Mouse (Mus musculus): ENCODE measurements around the gene Slc5a2.

Slc5a2 gene

DNA sequence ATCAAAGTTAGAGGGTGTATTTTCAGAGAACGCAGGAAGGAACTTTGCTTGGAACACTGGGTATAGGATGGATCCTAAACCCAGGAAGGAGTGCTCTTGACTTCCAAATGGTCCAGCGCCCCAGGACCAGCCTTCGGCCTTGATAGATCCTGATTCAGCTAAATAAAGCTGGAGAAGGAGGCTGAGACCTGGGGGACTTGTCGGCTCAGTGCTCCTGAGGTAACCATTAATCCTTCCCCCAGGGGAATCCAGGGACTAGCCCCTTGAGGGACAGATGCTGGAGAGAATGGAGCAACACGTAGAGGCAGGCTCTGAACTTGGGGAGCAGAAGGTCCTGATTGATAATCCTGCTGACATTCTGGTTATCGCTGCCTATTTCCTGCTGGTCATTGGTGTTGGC, at the start of gene Slc5a2:
Gene Slc5a2 (plus strand): TSS at position 247 of the 400 bp plus-strand sequence.
- in situ Hi-C loops (cut with MboI, MseI) = no loop called here

DNA sequence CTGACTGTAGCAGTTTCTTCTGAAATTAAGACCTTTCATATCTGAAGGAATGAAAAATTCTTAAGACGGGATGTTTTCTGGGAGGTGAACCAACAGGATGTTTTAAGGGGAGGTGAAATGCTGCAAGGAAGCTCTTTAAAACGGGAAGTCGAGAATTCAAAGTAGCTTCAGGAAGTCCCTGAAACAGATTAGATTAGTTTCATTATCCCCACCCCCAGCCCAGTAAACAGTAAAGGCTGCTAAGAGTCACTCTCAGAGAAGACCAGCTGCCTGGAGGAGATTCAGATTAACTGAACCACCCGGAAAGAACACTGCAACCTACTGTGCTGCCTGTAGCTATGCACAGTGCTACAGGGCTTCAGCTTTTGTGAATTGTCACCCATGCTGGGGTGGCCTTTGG, 45.5 kb upstream of the Slc5a2 start:
- in situ Hi-C loops (cut with MboI, MseI) = no loop called here

DNA sequence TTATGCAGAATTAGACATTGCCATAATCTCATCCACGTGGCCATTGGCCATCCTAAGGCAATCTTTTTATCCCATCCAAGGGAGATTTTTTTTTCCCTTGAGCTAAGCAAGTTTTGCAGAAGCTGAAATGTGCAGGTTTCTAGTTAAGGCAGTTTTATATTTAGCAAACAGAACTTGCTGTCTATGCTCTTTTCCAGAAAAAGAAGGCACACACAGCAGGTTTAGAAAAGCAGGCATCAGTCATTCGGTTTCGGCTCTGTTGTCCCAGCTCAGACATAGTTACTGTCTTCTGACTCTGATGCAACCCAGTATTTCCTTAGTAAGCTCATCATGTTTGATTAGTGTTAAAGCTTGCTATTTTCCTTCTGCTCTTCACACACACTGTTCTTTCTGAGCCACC, 44.5 kb upstream of the Slc5a2 start:
- in situ Hi-C loops (cut with MboI, MseI) = no loop called here

DNA sequence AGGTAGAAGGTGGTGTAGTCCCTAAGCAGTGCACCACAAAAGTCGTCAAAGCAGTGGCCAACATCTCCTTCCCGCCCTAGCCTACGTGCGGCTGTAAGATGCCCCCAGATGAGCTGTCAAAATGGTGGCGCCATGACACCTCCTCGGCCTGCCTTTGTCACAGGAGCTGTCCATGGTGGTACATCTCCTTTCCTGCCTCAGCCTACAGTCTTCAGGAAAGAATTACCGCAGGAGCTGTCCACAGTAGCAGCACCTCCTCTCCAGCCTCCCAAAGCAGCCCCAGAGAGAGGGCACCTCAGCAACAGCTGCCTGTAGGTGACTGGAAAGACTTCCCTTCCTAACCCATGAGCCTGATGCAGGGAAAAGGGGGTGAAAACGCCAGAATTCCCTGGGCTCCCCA, 33.7 kb upstream of the Slc5a2 start:
- in situ Hi-C loops (cut with MboI, MseI) = loop anchor here (25.0 kb wide), 1 partner anchor 1019 kb away; the partner anchor contains the start of genes Mylpf and Tbc1d10b

DNA sequence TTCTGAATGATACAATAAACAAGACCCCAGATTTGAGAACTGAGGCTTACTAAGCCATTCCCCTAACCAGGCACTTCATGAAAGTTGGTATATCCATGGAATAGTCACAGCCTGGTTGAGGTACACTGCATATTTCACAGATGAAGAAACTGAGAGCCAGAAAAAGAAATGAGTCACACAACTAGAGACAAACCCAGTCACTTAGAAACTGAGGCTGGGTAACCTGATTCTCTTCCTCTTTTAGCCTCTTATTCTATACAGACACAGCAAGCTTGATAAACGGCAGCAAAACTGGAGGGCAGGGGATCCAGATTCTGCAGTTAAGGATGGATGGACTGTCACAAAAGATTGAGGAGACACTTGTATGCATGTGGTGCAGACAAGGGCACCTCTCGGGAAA, 30.7 kb upstream of the Slc5a2 start:
- in situ Hi-C loops (cut with MboI, MseI) = loop anchor here (25.0 kb wide), 1 partner anchor 1022 kb away; the partner anchor contains the start of genes Mylpf and Tbc1d10b

DNA sequence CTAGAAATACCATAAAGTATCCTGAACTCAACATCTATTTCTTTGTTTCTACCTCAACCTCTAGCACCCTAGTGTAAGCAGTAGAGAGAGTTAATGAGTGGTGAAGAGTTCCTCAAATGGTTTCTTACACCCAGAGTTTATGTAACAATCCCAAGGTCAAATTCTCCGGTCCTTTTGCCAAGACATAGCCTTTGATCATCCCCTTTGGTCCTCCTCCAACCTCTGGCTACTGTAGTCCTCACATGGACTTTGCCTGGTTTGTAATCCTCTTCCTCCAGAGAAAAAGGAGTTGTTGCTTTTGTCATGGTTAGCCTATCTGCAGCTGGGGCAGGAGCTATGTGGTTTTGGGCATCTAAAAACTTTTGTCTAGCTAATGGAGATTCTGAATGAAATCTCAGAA, 30.0 kb upstream of the Slc5a2 start:
- in situ Hi-C loops (cut with MboI, MseI) = loop anchor here (25.0 kb wide), 1 partner anchor 1023 kb away; the partner anchor contains the start of genes Mylpf and Tbc1d10b

DNA sequence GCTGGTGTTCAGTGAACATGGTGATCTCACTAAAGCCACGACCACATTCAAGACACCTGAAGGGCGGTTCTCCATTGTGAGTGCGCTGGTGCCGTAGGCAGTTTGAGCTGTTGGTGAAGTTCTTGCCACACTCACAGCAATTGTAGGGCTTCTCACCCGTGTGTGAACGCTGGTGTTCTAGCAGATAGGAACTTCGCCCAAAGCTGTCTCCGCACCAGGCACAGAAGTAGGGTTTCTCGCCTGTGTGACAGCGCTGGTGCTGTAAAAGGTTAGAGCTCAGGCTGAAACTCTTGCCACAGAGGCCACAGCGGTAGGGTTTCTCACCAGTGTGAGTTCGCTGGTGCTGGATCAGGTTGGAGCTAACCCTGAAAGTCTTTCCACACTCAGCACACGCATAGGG, 29.0 kb upstream of the Slc5a2 start:
- in situ Hi-C loops (cut with MboI, MseI) = loop anchor here (25.0 kb wide), 1 partner anchor 1024 kb away; the partner anchor contains the start of genes Mylpf and Tbc1d10b

DNA sequence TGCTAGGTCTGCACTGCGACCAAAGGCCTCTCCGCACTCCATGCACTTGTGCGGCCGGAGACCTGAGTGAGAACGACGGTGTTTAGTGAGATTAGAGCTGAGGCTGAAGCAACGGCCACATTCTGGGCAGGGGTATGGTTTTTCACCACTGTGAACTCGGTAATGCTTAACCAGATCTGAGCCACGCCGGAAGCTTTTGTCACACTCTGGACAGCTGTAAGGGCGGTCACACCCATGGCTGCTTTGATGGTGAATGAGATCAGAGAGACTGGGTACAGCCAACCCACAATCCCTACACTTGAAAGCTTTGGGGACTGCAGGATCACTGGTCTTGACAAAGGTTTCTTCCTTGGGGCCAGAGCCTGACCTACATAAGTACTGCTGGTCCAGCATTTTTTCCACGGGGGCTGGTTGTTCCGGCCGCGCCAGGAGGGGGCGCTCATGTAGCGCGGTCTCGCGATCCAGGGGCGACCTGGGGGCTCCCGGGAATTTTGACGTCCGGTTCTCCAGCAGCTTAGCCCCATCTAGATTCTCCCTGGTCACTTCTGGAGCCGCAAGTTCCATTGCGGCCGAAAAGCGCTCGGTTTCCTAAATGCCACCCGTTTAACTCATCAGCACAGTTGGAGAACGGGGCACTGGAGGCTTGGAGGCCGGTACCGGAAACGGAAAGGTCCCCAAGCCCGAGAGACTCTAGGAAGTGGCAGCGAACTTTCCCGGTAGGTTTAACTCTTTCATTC, 28.4 kb upstream of the Slc5a2 start, which contains the start of gene Armc5:
Gene Armc5 (plus strand): TSS at position 487 of the 737 bp plus-strand sequence.
- in situ Hi-C loops (cut with MboI, MseI) = loop anchor here (25.0 kb wide), 1 partner anchor 1025 kb away; the partner anchor contains the start of genes Mylpf and Tbc1d10b

DNA sequence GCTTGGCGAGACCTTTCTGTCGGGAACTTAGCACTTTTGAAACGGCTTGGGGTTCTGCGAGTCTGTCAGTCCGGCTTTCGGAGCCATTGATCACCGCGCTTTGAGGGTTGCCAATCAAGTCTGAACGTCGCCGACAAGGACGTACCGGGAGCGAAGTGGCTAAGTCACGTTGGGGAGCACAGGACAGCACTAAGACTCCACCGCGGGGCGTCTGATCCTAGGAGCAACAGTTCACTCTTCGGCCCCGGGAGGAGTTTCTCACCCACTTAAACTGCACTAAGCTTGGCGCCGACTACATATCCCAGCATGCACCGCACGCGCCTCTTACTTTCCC, 27.9 kb upstream of the Slc5a2 start:
- in situ Hi-C loops (cut with MboI, MseI) = loop anchor here (25.0 kb wide), 1 partner anchor 1025 kb away; the partner anchor contains the start of genes Mylpf and Tbc1d10b

DNA sequence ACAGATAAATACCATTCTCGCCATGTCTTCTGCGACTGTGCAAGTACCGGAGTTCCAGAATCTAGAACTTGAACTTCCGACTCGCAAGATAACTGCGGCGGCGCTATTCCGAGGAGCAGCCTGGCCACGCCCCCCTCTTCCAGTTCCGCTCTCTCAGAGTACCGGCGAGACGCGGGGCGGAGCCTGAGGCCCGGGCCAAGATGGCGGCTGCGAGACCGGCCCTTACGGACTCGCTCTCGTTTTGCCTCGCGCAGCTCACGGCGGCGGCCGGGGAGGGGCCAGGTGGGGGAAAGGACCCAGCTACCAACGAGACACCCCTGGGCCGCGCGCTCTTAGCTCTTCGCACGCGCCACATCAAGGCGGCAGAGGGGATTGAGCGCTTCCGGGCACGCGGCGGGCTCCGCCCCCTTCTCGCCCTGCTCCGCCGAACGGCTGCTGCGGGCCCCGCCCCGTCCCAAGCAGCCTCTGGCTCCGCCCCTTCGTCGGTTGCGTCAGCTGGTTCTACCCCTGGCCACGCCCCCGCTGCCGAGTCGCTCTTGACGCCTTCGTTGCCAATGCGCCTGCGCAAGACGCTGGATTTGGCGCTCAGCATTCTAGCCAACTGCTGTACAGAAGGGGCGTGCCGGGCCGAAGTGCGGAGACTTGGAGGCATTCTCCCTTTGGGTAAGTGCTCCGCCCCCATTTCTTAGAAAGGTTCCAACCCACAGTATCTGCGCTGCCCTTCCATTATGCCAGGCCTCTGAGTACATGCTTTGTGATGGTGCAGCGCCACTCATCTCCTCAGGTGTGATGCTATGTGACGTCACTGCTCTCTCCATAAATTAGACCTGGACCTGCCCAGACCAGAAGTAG, 27.3 kb upstream of the Slc5a2 start, which contains the start of gene 9130023H24Rik:
Gene 9130023H24Rik (minus strand): TSS at position 105 of the 852 bp plus-strand sequence.
- in situ Hi-C loops (cut with MboI, MseI) = loop anchor here (25.0 kb wide), 1 partner anchor 1026 kb away; the partner anchor contains the start of genes Mylpf and Tbc1d10b

DNA sequence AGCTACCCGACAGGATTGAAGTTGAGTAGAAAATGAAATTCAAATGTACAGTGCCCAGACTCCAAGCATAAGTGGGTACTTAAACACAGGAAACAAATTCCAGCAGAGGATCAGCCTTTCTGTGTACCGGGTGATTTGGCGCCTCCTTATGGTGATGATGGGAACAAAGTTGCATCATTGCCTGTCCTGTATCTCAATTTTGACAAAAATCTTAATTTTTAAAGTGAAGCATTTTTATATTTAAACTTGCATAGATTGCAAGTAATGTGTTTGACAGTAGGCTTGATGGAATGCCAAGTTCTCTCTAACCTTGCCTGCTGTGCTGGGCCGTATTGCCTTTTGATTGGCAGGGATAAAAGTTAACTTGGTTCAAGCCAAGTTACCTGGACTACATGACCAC, 26.5 kb upstream of the Slc5a2 start:
- in situ Hi-C loops (cut with MboI, MseI) = loop anchor here (25.0 kb wide), 1 partner anchor 1027 kb away; the partner anchor contains the start of genes Mylpf and Tbc1d10b

DNA sequence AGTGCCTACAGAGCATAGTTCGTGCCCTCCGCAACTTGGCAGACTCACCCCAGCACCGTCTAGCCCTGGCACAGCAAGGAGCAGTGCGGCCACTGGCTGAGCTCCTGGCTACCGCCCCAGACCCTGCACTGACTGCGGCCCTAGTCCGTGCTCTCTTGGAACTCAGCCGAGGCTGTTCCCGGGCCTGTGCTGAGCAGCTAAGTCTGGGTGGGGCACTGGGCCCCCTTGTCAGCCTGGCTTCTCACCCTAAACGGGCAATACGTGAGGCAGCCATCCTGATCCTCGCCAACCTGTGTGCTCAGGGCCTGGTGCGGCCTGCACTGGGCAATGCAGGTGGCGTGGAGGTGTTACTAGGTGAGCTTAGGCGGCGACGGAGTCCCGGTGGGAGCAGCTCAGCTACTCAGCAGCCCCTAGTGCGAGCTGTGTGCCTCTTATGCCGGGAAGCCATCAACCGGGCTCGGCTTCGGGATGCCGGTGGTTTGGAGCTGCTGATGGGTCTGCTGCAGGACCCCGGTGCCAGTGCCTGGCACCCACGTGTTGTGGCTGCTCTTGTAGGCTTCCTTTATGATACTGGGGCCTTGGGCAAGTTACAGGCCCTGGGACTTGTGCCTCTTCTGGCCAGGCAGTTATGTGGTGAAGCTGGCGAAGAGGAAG, 25.2 kb upstream of the Slc5a2 start:
- in situ Hi-C loops (cut with MboI, MseI) = loop anchor here (5.0 to 25.0 kb wide), 2 partner anchors 107 to 1028 kb away; partner anchors contain the start of genes Mylpf and Tbc1d10b

DNA sequence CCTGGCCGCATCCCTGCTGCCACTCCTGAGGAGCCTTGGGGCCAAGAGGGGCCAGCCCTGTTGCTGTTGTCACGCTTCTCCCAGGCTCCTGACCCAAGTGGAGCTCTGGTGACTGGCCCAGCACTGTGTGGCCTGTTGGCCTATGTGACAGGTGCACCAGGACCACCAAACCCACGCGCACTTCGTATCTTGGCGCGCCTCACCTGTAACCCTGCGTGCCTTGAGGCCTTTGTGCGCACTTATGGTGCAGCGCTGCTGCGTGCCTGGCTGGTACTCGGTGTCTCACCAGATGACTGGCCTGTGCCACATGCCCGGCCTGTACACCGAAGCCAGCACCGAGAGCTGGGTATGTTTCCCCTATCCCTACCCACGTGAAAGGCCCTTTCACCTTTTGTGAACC, 23.1 kb upstream of the Slc5a2 start:
- in situ Hi-C loops (cut with MboI, MseI) = loop anchor here (5.0 to 25.0 kb wide), 2 partner anchors 105 to 1030 kb away; partner anchors contain the start of genes Mylpf and Tbc1d10b

DNA sequence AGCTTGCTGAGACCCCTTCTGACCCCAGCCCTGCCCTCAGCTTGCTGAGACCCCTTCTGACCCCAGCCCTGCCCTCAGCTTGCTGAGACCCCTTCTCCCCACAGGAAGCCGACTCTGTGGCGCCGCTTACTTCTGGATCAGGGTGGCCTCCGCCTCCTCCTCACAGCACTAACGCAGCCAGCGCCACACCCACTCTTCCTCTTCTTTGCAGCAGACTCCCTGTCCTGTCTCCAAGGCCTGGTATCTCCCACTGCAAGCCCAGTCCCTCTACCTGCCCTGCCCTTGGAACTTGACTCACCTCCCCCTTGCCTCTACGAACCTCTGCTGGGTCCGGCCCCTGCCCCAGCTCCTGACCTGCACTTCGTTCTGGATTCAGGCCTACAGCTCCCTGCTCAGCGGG, 21.5 kb upstream of the Slc5a2 start:
- in situ Hi-C loops (cut with MboI, MseI) = loop anchor here (5.0 to 25.0 kb wide), 2 partner anchors 103 to 1032 kb away; partner anchors contain the start of genes Mylpf and Tbc1d10b

DNA sequence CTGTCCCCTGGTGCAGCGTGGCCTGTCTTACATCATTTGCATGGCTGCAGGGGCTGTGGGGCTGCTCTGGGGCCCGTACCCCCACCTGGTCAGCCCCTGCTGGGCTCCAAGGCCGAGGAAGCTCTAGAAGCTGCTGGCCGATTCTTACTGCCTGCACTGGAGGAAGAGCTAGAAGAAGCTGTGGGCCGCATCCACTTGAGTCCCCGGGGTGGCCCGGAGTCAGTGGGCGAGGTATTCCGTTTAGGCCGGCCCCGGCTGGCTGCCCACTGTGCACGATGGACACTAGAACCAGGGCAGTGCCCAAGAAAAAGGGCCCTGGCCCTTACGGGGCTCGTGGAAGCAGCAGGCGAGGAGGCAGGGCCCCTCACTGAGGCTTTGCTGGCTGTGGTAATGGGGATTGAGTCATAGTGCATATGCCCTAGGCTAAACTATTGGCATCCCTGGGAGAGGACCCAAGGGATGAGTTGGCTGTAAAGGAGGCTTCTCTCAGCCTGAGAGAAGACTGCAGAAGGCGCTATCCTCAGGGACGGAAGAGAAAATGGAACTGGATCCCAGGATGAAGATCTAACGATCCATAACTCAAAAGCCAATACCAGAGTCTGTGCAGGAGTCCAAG, 20.9 kb upstream of the Slc5a2 start:
- in situ Hi-C loops (cut with MboI, MseI) = loop anchor here (5.0 to 25.0 kb wide), 2 partner anchors 103 to 1032 kb away; partner anchors contain the start of genes Mylpf and Tbc1d10b

DNA sequence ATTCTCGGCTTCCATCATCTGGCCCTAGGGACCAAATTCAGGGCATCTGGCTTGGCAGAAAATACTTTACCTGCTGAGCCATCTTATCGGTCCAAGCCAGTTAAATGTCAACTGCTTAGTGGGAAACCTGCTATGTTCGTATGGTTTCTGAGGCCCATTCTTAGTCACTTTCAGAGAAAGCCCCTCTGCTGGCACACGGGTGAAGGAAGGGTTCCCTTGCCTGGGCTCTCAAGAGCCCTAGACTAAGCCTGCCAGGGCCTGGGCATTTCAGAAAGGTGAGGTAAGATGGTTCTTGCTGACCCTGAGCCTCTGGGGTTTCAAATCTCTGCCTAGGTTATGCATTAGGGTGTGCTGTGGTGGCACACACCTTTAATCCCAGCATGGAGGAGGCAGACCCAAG, 19.9 kb upstream of the Slc5a2 start:
- in situ Hi-C loops (cut with MboI, MseI) = loop anchor here (25.0 kb wide), 1 partner anchor 1033 kb away; the partner anchor contains the start of genes Mylpf and Tbc1d10b

DNA sequence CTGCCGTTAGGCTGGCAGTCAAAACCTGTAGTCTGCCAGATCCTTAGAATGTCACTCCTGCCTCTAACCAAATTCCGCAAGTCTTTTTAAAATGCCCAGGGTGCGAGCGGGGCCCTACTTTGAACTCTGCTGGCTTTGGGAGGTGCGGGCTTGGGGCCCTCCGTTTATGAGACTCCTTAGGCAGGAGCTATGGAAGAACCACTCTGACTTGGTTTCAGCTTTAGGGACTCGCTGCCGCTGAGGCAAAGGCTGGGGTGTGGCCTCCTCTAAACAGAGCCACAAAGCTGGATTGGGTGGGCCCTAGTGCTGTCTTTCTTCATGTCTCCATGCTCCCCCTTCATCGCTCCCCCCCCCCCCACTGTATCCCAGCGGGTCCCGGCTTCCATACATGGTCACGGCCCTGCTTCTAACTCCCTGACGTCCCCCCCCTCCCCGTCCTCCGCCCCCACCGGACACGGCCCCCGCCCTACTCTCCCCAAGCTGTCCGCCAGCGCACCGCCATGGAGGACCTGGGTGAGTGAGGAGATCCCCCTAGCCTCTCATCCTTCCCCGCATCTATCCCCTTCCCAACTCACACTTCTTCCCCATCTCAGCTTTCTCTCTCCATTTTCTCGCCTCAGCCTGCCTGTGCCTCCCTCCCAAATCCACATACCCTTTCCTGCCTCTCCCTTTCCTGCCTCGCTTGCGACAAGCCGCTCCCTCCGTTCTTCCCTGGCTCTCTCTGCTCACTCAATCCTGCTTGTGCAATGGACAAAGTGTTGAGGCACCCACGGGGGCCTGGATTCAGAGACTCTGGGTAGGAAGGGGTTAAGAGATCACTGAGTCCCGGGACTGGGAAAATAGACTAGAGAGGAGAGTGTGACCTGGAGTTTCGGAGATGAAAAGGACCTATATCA, 18.7 kb upstream of the Slc5a2 start, which contains the start of gene Tgfb1i1:
Gene Tgfb1i1 (plus strand): TSS at position 317 of the 896 bp plus-strand sequence.
- in situ Hi-C loops (cut with MboI, MseI) = loop anchor here (25.0 kb wide), 1 partner anchor 1034 kb away; the partner anchor contains the start of genes Mylpf and Tbc1d10b

DNA sequence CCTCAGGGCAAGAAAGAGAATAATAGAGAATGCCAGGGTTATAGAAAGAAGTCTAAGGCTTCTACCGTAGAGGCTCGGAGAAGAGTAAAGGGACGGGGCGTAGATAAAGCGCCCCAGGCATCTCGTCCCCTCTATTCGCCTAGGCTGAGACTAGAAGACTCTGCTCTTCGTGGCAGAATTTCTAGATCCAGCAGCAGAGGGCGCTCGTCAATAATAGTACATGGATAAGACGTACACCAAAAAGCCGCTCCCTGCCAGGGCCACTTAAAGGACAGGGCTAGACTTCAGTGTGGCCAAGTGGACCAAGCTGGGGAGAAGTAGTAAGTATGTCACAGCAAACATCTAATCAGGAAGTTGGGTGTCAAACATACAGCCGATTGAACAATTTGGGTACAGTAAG, 18.0 kb upstream of the Slc5a2 start:
- in situ Hi-C loops (cut with MboI, MseI) = loop anchor here (25.0 kb wide), 1 partner anchor 1035 kb away; the partner anchor contains the start of genes Mylpf and Tbc1d10b

All from T-helper 1 cell (primary cell).